Mouse (Mus musculus): ENCODE results near the gene Srprb. TPM values are rescaled to one million over a fixed set of nuclear protein-coding genes. Genes with fewer than 3 reads are reported as not detected.
A peak's percentile ranks its signal among the peaks of the same experiment; 100 is the strongest.

Gene Srprb
- total RNA-seq (2014; rRNA removed): 55.3 and 58.1 TPM in 2 replicates
- polyA plus RNA-seq (2015; fragmentation: Nextera tagmentation; extraction: Ambion mirVana): 43.1 and 44.3 TPM in 2 replicates

- WGBS: under 1% methylated on average over 45 of the region's 45 CpGs
- DNase-seq (ENCODE audit: low spot score): peak; percentile 97
- ATAC-seq: peak; percentile 97
- H3K27ac ChIP-seq: peak within 1 kb of the TSS; percentile 76
- peak within 1 kb of the TSS; percentile 74 for H3K4me3 ChIP-seq (ENCODE audit: low read length)
- no peaks in the 10 kb centered on the region for H3K9me3 ChIP-seq (ENCODE audit: low read length)
- no peaks in the 10 kb centered on the region for H3K27me3 ChIP-seq (ENCODE audit: insufficient read depth, low read length)
- TF ChIP-seq CTCF (IDR thresholded peaks at IDR 0.05; ENCODE audit: low read depth): no peak
- H3K36me3 ChIP-seq (ENCODE audit: insufficient read depth, low read length): peaks cover 11% of the 10 kb centered on the region
- no peaks in the 10 kb centered on the region for H3K4me1 ChIP-seq (ENCODE audit: insufficient read depth, low read length)
- peak within 1 kb of the TSS; percentile 60 for H3K4me2 ChIP-seq (ENCODE audit: low read depth, low read length)
- peak within 1 kb of the TSS; percentile 68 for H3K9ac ChIP-seq (replicated peaks; ENCODE audit: low read length)
Measured at GRCm38 (mm10) chr9:103201561-103202260, at the start of gene Srprb. Srprb (minus strand) TSS chr9:103202137.

- H3K4me2 ChIP-seq (ENCODE audit: low read depth, low read length): no peak overlapping the region
- no peak overlapping the region for H3K27ac ChIP-seq
- H3K36me3 ChIP-seq (ENCODE audit: insufficient read depth, low read length): no peaks in the 10 kb centered on the region
- WGBS: 42% methylated on average over 4 of the region's 4 CpGs
- no peaks in the 10 kb centered on the region for H3K4me1 ChIP-seq (ENCODE audit: insufficient read depth, low read length)
- no peaks in the 10 kb centered on the region for H3K9me3 ChIP-seq (ENCODE audit: low read length)
- DNase-seq (ENCODE audit: low spot score) (no peak), ATAC-seq (no peak)
- no peaks in the 10 kb centered on the region for H3K27me3 ChIP-seq (ENCODE audit: insufficient read depth, low read length)
- no peak for TF ChIP-seq CTCF (IDR thresholded peaks at IDR 0.05; ENCODE audit: low read depth)
- no peak overlapping the region for H3K4me3 ChIP-seq (ENCODE audit: low read length)
- no peak overlapping the region for H3K9ac ChIP-seq (replicated peaks; ENCODE audit: low read length)
Measured at GRCm38 (mm10) chr9:103248618-103249017, 46.7 kb upstream of the Srprb start.

- Histone ChIP-seq H3K4me3 (ENCODE audit: low read length) (no peak overlapping the region), H3K36me3 (ENCODE audit: insufficient read depth, low read length) (no peaks in the 10 kb centered on the region), H3K4me1 (ENCODE audit: insufficient read depth, low read length) (no peaks in the 10 kb centered on the region), H3K9me3 (ENCODE audit: low read length) (no peaks in the 10 kb centered on the region), H3K27ac (no peak overlapping the region), H3K4me2 (ENCODE audit: low read depth, low read length) (no peak overlapping the region), H3K27me3 (ENCODE audit: insufficient read depth, low read length) (no peaks in the 10 kb centered on the region), H3K9ac (replicated peaks; ENCODE audit: low read length) (no peak overlapping the region)
- TF ChIP-seq CTCF (IDR thresholded peaks at IDR 0.05; ENCODE audit: low read depth): 0 out of 2 replicates have a peak, but pooled peaks have one; percentile 11
- ATAC-seq: no peak
- DNase-seq (ENCODE audit: low spot score): no peak
- WGBS: 85% methylated on average over 8 of the region's 8 CpGs
Measured at GRCm38 (mm10) chr9:103246526-103247168, 44.7 kb upstream of the Srprb start.

- H3K27me3 ChIP-seq (ENCODE audit: insufficient read depth, low read length): no peaks in the 10 kb centered on the region
- no peak overlapping the region for H3K4me2 ChIP-seq (ENCODE audit: low read depth, low read length)
- no peak overlapping the region for H3K4me3 ChIP-seq (ENCODE audit: low read length)
- no peak overlapping the region for H3K27ac ChIP-seq
- ATAC-seq (no peak), DNase-seq (ENCODE audit: low spot score) (no peak)
- TF ChIP-seq CTCF (IDR thresholded peaks at IDR 0.05; ENCODE audit: low read depth): no peak
- no peak overlapping the region for H3K9ac ChIP-seq (replicated peaks; ENCODE audit: low read length)
- no peaks in the 10 kb centered on the region for H3K9me3 ChIP-seq (ENCODE audit: low read length)
- H3K36me3 ChIP-seq (ENCODE audit: insufficient read depth, low read length): no peaks in the 10 kb centered on the region
- no peaks in the 10 kb centered on the region for H3K4me1 ChIP-seq (ENCODE audit: insufficient read depth, low read length)
- 95% methylated on average over 4 of the region's 4 CpGs for WGBS
Measured at GRCm38 (mm10) chr9:103243640-103244039, 41.7 kb upstream of the Srprb start.

GRCm38 (mm10) chr9:103241206-103241605 lies 39.3 kb upstream of the Srprb start:
- no peak for TF ChIP-seq CTCF (IDR thresholded peaks at IDR 0.05; ENCODE audit: low read depth)
- Histone ChIP-seq H3K36me3 (ENCODE audit: insufficient read depth, low read length) (no peaks in the 10 kb centered on the region), H3K27ac (no peak overlapping the region), H3K9ac (replicated peaks; ENCODE audit: low read length) (no peak overlapping the region), H3K27me3 (ENCODE audit: insufficient read depth, low read length) (no peaks in the 10 kb centered on the region), H3K4me2 (ENCODE audit: low read depth, low read length) (no peak overlapping the region), H3K9me3 (ENCODE audit: low read length) (no peaks in the 10 kb centered on the region), H3K4me1 (ENCODE audit: insufficient read depth, low read length) (no peaks in the 10 kb centered on the region), H3K4me3 (ENCODE audit: low read length) (no peak overlapping the region)
- no peak for ATAC-seq
- 88% methylated on average over 2 of the region's 2 CpGs for WGBS
- DNase-seq (ENCODE audit: low spot score): no peak

- no peaks in the 10 kb centered on the region for H3K27me3 ChIP-seq (ENCODE audit: insufficient read depth, low read length)
- no peak overlapping the region for H3K27ac ChIP-seq
- H3K36me3 ChIP-seq (ENCODE audit: insufficient read depth, low read length): no peaks in the 10 kb centered on the region
- H3K4me2 ChIP-seq (ENCODE audit: low read depth, low read length): no peak overlapping the region
- DNase-seq (ENCODE audit: low spot score): no peak
- H3K9me3 ChIP-seq (ENCODE audit: low read length): no peaks in the 10 kb centered on the region
- WGBS: 90% methylated on average over 6 of the region's 6 CpGs
- TF ChIP-seq CTCF (IDR thresholded peaks at IDR 0.05; ENCODE audit: low read depth): no peak
- no peaks in the 10 kb centered on the region for H3K4me1 ChIP-seq (ENCODE audit: insufficient read depth, low read length)
- H3K9ac ChIP-seq (replicated peaks; ENCODE audit: low read length): no peak overlapping the region
- no peak for ATAC-seq
- H3K4me3 ChIP-seq (ENCODE audit: low read length): no peak overlapping the region
Measured at GRCm38 (mm10) chr9:103239471-103239870, 37.5 kb upstream of the Srprb start.
